Mouse (Mus musculus): Measurements from ENCODE around the gene Tial1. TPM values are rescaled to one million over a fixed set of nuclear protein-coding genes. Genes with fewer than 3 reads are reported as not detected.

Gene Tial1
- 9.5 and 12.0 TPM in 2 replicates for polyA plus RNA-seq (2012; rRNA removed; ENCODE audit: low replicate concordance)

GRCm38 (mm10) chr7:128461285-128462215 is at the start of gene Tial1:
Gene Tial1 (minus strand): TSS chr7:128461717.

GRCm38 (mm10) chr7:128417930-128418779 is 43.4 kb downstream of the Tial1 start, which contains the start of gene Rgs10:
Gene Rgs10 (minus strand): TSS chr7:128418758.

Other genes with a start within 250 kb of the Tial1 start
- gene Armc5, start 224.4 kb downstream of the Tial1 start, polyA plus RNA-seq (2012; rRNA removed; ENCODE audit: low replicate concordance), result 35.2 and 59.5 TPM in 2 replicates
- 0.63 and 0.82 TPM in 2 replicates for gene 9130023H24Rik, start 223.7 kb downstream of the Tial1 start, polyA plus RNA-seq (2012; rRNA removed; ENCODE audit: low replicate concordance)
- gene Tgfb1i1, start 214.9 kb downstream of the Tial1 start, polyA plus RNA-seq (2012; rRNA removed; ENCODE audit: low replicate concordance), result 49.0 and 70.7 TPM in 2 replicates
- 0.20 and 0.23 TPM in 2 replicates for gene Slc5a2, start 196.1 kb downstream of the Tial1 start, polyA plus RNA-seq (2012; rRNA removed; ENCODE audit: low replicate concordance)
- gene BC017158, start 163.5 kb downstream of the Tial1 start, polyA plus RNA-seq (2012; rRNA removed; ENCODE audit: low replicate concordance), result 69.4 and 92.1 TPM in 2 replicates
- gene Rgs10, start 43.0 kb downstream of the Tial1 start, polyA plus RNA-seq (2012; rRNA removed; ENCODE audit: low replicate concordance), result 6.9 and 9.4 TPM in 2 replicates
- 34.8 and 40.0 TPM in 2 replicates for gene Bag3, start 61.9 kb upstream of the Tial1 start, polyA plus RNA-seq (2012; rRNA removed; ENCODE audit: low replicate concordance)
- 1.6 and 2.0 TPM in 2 replicates for gene Inpp5f, start 149.6 kb upstream of the Tial1 start, polyA plus RNA-seq (2012; rRNA removed; ENCODE audit: low replicate concordance)